Mouse (Mus musculus) forebrain, embryonic 13.5 days (tissue): ENCODE data around the gene Ube2t. TPM values are rescaled to one million over a fixed set of nuclear protein-coding genes. Genes with fewer than 3 reads are reported as not detected.

ENCODE experiments used
- ATAC-seq: fragments of 200-750 bp; cut with Nextera tagmentation; 2 replicates; pipeline ENCODE4 v1.8.0; 2017
- H3K27ac ChIP-seq: fragments of 300-500 bp; sonication (generic); 2 replicates; pipeline ENCODE4 v1.5.1; 2015; ENCODE audit warnings: inconsistent platforms, mild to moderate bottlenecking, moderate library complexity
- H3K27me3 ChIP-seq: fragments of 300-500 bp; sonication (generic); 2 replicates; pipeline ENCODE4 v1.6.1; 2015; ENCODE audit warnings: mild to moderate bottlenecking, inconsistent platforms
- H3K36me3 ChIP-seq: fragments of 300-500 bp; sonication (generic); 2 replicates; pipeline ENCODE4 v1.6.1; 2015; ENCODE audit warnings: mild to moderate bottlenecking, inconsistent platforms; ENCODE audit not compliant: poor library complexity, severe bottlenecking
- H3K4me1 ChIP-seq: fragments of 300-500 bp; sonication (generic); 2 replicates; pipeline ENCODE4 v1.6.1; 2015; ENCODE audit warnings: inconsistent platforms
- H3K4me2 ChIP-seq: fragments of 300-500 bp; sonication (generic); 2 replicates; pipeline ENCODE4 v1.6.1; 2015; ENCODE audit warnings: inconsistent platforms, mild to moderate bottlenecking, moderate library complexity
- H3K4me3 ChIP-seq: fragments of 300-500 bp; sonication (generic); 2 replicates; pipeline ENCODE4 v1.5.1; 2015; ENCODE audit warnings: mild to moderate bottlenecking, inconsistent platforms
- H3K9ac ChIP-seq: fragments of 300-500 bp; sonication (generic); 2 replicates; pipeline ENCODE4 v1.6.1; 2015; ENCODE audit warnings: mild to moderate bottlenecking, inconsistent platforms
- H3K9me3 ChIP-seq: fragments of 300-500 bp; sonication (generic); replicated peaks from 2 replicates; pipeline ENCODE4 v1.6.1; 2016; ENCODE audit warnings: inconsistent platforms
- WGBS: fragments of 180-500 bp; shearing (Covaris S2); methylation state at CpG from one replicate; pipeline ENCODE4 v1.1.7; 2015; 5-methylcytosine and 5-hydroxymethylcytosine counted together
- polyA plus RNA-seq: library from polyadenylated mRNA; unstranded; fragments of >200 nt; fragmentation: Nextera tagmentation; extraction: Ambion mirVana; gene quantifications from 2 replicates; pipeline ENCODE4 v1.2.1, GENCODE M21; 2015

The Ube2t gene
- polyA plus RNA-seq, 1 experiment from 2014 or later = 48.6 TPM

- Histone ChIP-seq H3K4me2 (no peak overlapping the region), H3K27ac (no peak overlapping the region), H3K9ac (no peak overlapping the region), H3K4me3 (no peak overlapping the region), H3K4me1 (peaks cover 5% of the 10 kb centered on the region; the same call in 1 of the 2 replicates), H3K27me3 (no peaks in the 10 kb centered on the region), H3K9me3 (no peaks in the 10 kb centered on the region), H3K36me3 (no peaks in the 10 kb centered on the region)
- ATAC-seq = no peak
- WGBS = 90% methylated on average over 7 of the region's 7 CpGs
Measured at GRCm38 (mm10) chr1:134996471-134996870, 34.1 kb downstream of the Ube2t start.

DNA sequence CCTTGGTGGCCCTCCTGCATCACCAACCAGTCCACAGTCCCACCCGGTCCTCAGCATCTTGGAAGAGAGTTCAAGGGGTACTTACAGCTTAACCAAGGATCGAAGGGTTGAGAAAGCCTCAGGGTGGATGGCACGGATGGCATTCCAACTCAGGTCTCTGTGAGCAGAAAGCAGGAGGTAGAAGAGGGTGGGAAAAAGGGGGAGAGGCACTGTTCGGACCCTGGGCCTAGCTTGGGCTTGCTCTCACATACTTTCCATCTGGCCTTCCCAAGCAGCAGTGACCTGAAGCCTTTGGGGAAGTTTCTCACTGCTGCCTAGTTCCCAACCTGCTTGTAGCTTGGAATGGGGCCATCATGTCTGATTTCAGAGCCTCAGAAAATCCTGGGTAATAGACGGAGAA, 35.2 kb downstream of the Ube2t start:
- Histone ChIP-seq H3K9me3 (no peaks in the 10 kb centered on the region), H3K9ac (no peak overlapping the region), H3K4me3 (no peak overlapping the region), H3K27me3 (no peaks in the 10 kb centered on the region), H3K27ac (no peak overlapping the region), H3K4me2 (no peak overlapping the region), H3K4me1 (peaks cover 5% of the 10 kb centered on the region; the same call in 1 of the 2 replicates), H3K36me3 (no peaks in the 10 kb centered on the region)
- 80% methylated on average over 5 of the region's 5 CpGs for WGBS
- ATAC-seq = no peak

DNA sequence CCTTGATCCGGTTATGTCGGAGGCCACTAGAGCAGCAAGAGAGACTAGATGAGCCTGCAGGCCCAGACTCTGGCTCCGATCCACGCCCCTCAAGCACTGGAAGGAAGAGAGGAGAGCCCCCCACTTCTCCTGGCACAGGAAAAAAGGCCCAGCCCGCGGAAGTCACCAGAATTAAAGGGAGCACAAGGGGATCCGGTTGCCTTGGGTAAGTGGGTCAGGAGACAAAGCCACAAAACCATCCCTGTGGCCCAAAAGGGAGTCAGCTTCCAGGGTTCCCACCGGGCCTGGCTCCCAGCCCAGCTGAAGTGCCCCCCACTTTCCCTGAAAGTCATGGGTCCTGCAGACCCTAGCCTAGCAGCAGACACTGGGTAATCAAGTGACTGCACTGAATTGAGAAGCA, 35.9 kb downstream of the Ube2t start:
- Histone ChIP-seq H3K4me2 (no peak overlapping the region), H3K27me3 (no peaks in the 10 kb centered on the region), H3K9ac (no peak overlapping the region), H3K9me3 (no peaks in the 10 kb centered on the region), H3K36me3 (no peaks in the 10 kb centered on the region), H3K27ac (no peak overlapping the region), H3K4me1 (peaks cover 5% of the 10 kb centered on the region; the same call in 1 of the 2 replicates), H3K4me3 (no peak overlapping the region)
- WGBS = 86% methylated on average over 8 of the region's 8 CpGs
- ATAC-seq = no peak

DNA sequence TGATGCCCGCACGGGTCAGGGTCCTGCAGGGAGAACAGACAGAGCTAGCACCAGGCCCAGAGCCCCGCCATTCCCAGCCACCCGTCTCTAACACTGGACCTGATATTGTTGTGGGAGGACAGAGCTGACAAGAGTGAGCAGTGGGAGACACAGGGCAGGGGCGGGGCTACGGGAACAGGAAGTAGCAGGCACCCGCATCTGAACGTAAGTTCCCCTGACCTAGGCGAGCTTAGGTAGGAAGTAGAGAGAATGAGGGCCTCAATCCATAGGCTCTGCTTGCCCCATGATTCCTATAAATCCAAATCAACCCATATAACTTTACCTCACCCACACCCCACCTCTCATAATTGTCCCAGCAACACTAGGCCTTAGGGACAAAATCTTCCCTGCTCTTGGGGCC, 38.2 kb downstream of the Ube2t start:
- Histone ChIP-seq H3K4me1 (peaks cover 2% of the 10 kb centered on the region; the same call in 1 of the 2 replicates), H3K27me3 (no peaks in the 10 kb centered on the region), H3K27ac (no peak overlapping the region), H3K4me2 (no peak overlapping the region), H3K36me3 (no peaks in the 10 kb centered on the region), H3K9ac (no peak overlapping the region), H3K4me3 (no peak overlapping the region), H3K9me3 (no peaks in the 10 kb centered on the region)
- WGBS = 89% methylated on average over 9 of the region's 9 CpGs
- no peak for ATAC-seq

DNA sequence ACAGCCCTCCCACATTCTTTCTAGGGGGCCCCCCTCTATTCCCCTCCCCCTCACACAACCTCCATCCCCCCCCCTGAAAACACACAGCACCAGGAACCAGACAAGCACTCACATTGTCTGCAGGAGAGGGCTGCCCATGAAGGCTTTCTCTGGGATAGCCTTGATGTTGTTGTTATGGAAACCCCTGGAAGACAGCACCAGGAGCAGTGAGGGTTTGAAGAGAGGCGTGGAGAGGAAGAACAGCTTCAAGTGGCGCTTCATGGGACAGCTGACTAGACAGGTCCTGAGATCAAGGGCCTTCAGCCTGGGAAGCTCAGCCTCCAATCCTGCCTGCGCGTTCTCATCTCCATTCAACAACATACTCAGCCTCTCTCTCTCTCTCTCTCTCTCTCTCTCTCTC, 41.0 kb downstream of the Ube2t start:
- WGBS = 26% methylated on average over 4 of the region's 4 CpGs

DNA sequence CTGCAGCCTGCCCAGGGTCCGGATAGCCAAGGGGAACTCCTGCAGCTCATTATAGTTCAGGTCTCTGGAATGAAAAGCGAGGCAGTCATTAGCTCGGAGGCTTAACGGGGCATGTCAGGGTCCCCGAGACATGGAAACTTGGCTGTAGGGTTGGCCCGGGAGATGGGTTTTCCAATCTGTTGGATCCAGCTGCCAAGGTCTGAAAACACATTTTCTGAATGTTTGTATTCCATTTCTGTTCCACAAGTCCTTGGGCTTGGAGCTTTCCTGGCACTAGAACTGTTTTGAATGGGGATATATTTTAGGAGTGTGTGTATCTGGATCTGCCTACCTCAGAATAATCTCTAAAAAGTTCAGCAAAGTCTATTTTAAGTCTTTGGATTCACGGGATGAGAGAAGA, 43.3 kb downstream of the Ube2t start:
- no peaks in the 10 kb centered on the region for H3K36me3 ChIP-seq
- no peak overlapping the region for H3K4me3 ChIP-seq
- H3K4me1 ChIP-seq = no peaks in the 10 kb centered on the region
- no peak overlapping the region for H3K9ac ChIP-seq
- 53% methylated on average over 7 of the region's 7 CpGs for WGBS
- no peak for ATAC-seq
- H3K4me2 ChIP-seq = no peak overlapping the region
- H3K27ac ChIP-seq = no peak overlapping the region
- no peaks in the 10 kb centered on the region for H3K9me3 ChIP-seq
- no peaks in the 10 kb centered on the region for H3K27me3 ChIP-seq

More for the DNA sequence above, 41.0 kb downstream of the Ube2t start:
- Histone ChIP-seq H3K27ac (no peak overlapping the region), H3K4me2 (no peak overlapping the region), H3K27me3 (no peaks in the 10 kb centered on the region), H3K9me3 (no peaks in the 10 kb centered on the region), H3K36me3 (no peaks in the 10 kb centered on the region), H3K4me1 (no peaks in the 10 kb centered on the region), H3K4me3 (no peak overlapping the region), H3K9ac (no peak overlapping the region)
- ATAC-seq = peak; percentile 48; the same call in 1 of the 2 replicates

GRCm38 (mm10) chr1:135009833-135010232, 47.5 kb downstream of the Ube2t start:
- Histone ChIP-seq H3K27ac (no peak overlapping the region), H3K4me2 (no peak overlapping the region), H3K9ac (no peak overlapping the region), H3K36me3 (no peaks in the 10 kb centered on the region), H3K27me3 (no peaks in the 10 kb centered on the region), H3K4me3 (no peak overlapping the region), H3K9me3 (no peaks in the 10 kb centered on the region), H3K4me1 (no peaks in the 10 kb centered on the region)
- no peak for ATAC-seq
- 86% methylated on average over 3 of the region's 3 CpGs for WGBS

GRCm38 (mm10) chr1:135011912-135012311, 49.5 kb downstream of the Ube2t start:
- Histone ChIP-seq H3K4me3 (no peak overlapping the region), H3K9me3 (no peaks in the 10 kb centered on the region), H3K4me2 (no peak overlapping the region), H3K36me3 (no peaks in the 10 kb centered on the region), H3K27me3 (no peaks in the 10 kb centered on the region), H3K27ac (no peak overlapping the region), H3K9ac (no peak overlapping the region), H3K4me1 (no peaks in the 10 kb centered on the region)
- WGBS = 83% methylated on average over 5 of the region's 5 CpGs
- no peak for ATAC-seq

- 80% methylated on average over 9 of the region's 9 CpGs for WGBS
- Histone ChIP-seq H3K4me1 (no peaks in the 10 kb centered on the region), H3K4me2 (no peak overlapping the region), H3K27ac (no peak overlapping the region), H3K9ac (no peak overlapping the region), H3K9me3 (no peaks in the 10 kb centered on the region), H3K4me3 (no peak overlapping the region), H3K36me3 (no peaks in the 10 kb centered on the region), H3K27me3 (0 out of 2 replicates have a peak, but pooled peaks cover 4% of the 10 kb centered on the region)
- ATAC-seq = no peak
Measured at GRCm38 (mm10) chr1:135012472-135012871, 50.1 kb downstream of the Ube2t start.

GRCm38 (mm10) chr1:135014921-135015445, 52.6 kb downstream of the Ube2t start:
- H3K27ac ChIP-seq = no peak overlapping the region
- H3K27me3 ChIP-seq = 0 out of 2 replicates have a peak, but pooled peaks cover 4% of the 10 kb centered on the region
- 76% methylated on average over 10 of the region's 10 CpGs for WGBS
- H3K9ac ChIP-seq = no peak overlapping the region
- H3K36me3 ChIP-seq = no peaks in the 10 kb centered on the region
- no peaks in the 10 kb centered on the region for H3K9me3 ChIP-seq
- no peak for ATAC-seq
- H3K4me1 ChIP-seq = peaks cover 16% of the 10 kb centered on the region
- no peak overlapping the region for H3K4me3 ChIP-seq
- no peak overlapping the region for H3K4me2 ChIP-seq

GRCm38 (mm10) chr1:135016907-135017655, 54.7 kb downstream of the Ube2t start:
- no peak for ATAC-seq
- WGBS = 88% methylated on average over 10 of the region's 10 CpGs
- no peak overlapping the region for H3K4me2 ChIP-seq

DNA sequence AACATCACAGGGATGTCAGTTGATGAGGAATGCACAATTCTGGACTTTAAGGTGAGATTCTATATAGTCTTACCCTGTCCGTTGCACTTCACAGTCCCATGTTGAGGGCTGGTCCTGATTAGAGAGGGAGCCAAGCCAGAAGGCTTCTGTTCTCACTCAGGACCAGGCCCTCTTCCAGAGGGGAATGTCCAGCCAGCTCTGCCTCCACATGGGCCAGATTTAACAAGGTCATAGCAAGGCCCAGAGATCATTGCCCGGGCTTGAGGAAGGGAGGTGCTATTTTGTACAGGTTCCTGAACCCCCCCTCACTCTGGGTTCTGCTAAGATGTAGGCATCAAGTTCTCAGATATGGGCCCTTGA, 55.3 kb downstream of the Ube2t start:
- Histone ChIP-seq H3K9ac (no peak overlapping the region), H3K36me3 (no peaks in the 10 kb centered on the region), H3K9me3 (no peaks in the 10 kb centered on the region), H3K4me3 (no peak overlapping the region), H3K4me2 (no peak overlapping the region), H3K4me1 (peaks cover 33% of the 10 kb centered on the region), H3K27ac (no peak overlapping the region), H3K27me3 (0 out of 2 replicates have a peak, but pooled peaks cover 4% of the 10 kb centered on the region)
- WGBS = 93% methylated on average over 2 of the region's 2 CpGs
- no peak for ATAC-seq

More at GRCm38 (mm10) chr1:135016907-135017655, 54.7 kb downstream of the Ube2t start:
- no peak overlapping the region for H3K27ac ChIP-seq
- H3K9me3 ChIP-seq = no peaks in the 10 kb centered on the region
- no peak overlapping the region for H3K4me3 ChIP-seq
- H3K27me3 ChIP-seq = 0 out of 2 replicates have a peak, but pooled peaks cover 4% of the 10 kb centered on the region
- peaks cover 33% of the 10 kb centered on the region for H3K4me1 ChIP-seq
- no peaks in the 10 kb centered on the region for H3K36me3 ChIP-seq
- no peak overlapping the region for H3K9ac ChIP-seq
